Mouse (Mus musculus) adrenal gland, adult 8-10 months (tissue): ENCODE results near the gene Polr3gl. TPM values are rescaled to one million over a fixed set of nuclear protein-coding genes. Genes with fewer than 3 reads are reported as not detected.

ENCODE experiments used
- DNase-seq: peaks from one replicate; pipeline ENCODE4 v3.0.0; 2022
- total RNA-seq, 4 experiments: library from RNA; stranded (reverse); gene quantifications; 2 replicates each; pipeline ENCODE4 v1.2.4; 2022

The Polr3gl gene
- total RNA-seq, 4 experiments from 2014 or later = 35.7 to 54.5 (median 40.0) TPM

GRCm38 (mm10) chr3:96598156-96599068, 4.4 kb upstream of the Polr3gl start:
- peak; percentile 74 for DNase-seq

GRCm38 (mm10) chr3:96597435-96597891, 3.5 kb upstream of the Polr3gl start:
- DNase-seq = no peak

- no peak for DNase-seq
These were observed 2.9 kb upstream of the Polr3gl start for GRCm38 (mm10) chr3:96596855-96597254.

GRCm38 (mm10) chr3:96596228-96596707, 2.3 kb upstream of the Polr3gl start, which contains the start of gene Ankrd34a:
Ankrd34a (plus strand) TSS chr3:96596636.
- no peak for DNase-seq

GRCm38 (mm10) chr3:96595661-96596060, 1.7 kb upstream of the Polr3gl start:
- no peak for DNase-seq

- DNase-seq = no peak
These were observed 870 bp upstream of the Polr3gl start for GRCm38 (mm10) chr3:96594851-96595250.

GRCm38 (mm10) chr3:96593374-96593773, 607 bp downstream of the Polr3gl start:
- DNase-seq = no peak

GRCm38 (mm10) chr3:96590657-96591056, 3.3 kb downstream of the Polr3gl start:
- DNase-seq = no peak

GRCm38 (mm10) chr3:96583386-96583785, 10.6 kb downstream of the Polr3gl start:
- no peak for DNase-seq

GRCm38 (mm10) chr3:96581771-96582515, 12.0 kb downstream of the Polr3gl start:
- no peak for DNase-seq

GRCm38 (mm10) chr3:96581141-96581540, 12.8 kb downstream of the Polr3gl start:
- DNase-seq = no peak

GRCm38 (mm10) chr3:96579885-96580454, 14.0 kb downstream of the Polr3gl start:
- DNase-seq = peak; percentile 88

GRCm38 (mm10) chr3:96579239-96579750, 14.7 kb downstream of the Polr3gl start:
- DNase-seq = no peak

- DNase-seq = no peak
These were observed 15.3 kb downstream of the Polr3gl start for GRCm38 (mm10) chr3:96578561-96579238.

GRCm38 (mm10) chr3:96577566-96577965, 16.4 kb downstream of the Polr3gl start:
- DNase-seq = no peak

- peak; percentile 92 for DNase-seq
These were observed 17.1 kb downstream of the Polr3gl start, which contains the start of gene Gm16253 for GRCm38 (mm10) chr3:96576690-96577541. Gm16253 (plus strand) TSS chr3:96576984.

- peak; percentile 88 for DNase-seq
These were observed 17.8 kb downstream of the Polr3gl start for GRCm38 (mm10) chr3:96576005-96576658.

GRCm38 (mm10) chr3:96575272-96575984, 18.6 kb downstream of the Polr3gl start:
- DNase-seq = no peak
